Mouse (Mus musculus): ENCODE results near the gene Gm853.
"Not testable (repeated sequence)": the region's sequence is repeated elsewhere in the genome, so short reads cannot be mapped to it uniquely, and the experiment has no call there.

GRCm38 (mm10) chr4:130243621-130244020 is 21.4 kb upstream of the Gm853 start:
- not testable (repeated sequence) for TF ChIP-seq CTCF (IDR thresholded peaks at IDR 0.05; ENCODE audit: borderline replicate concordance, extremely low read depth, insufficient read depth, insufficient read length); POLR2A (IDR thresholded peaks at IDR 0.05; ENCODE audit: borderline replicate concordance, extremely low read depth, insufficient read depth, insufficient read length, poor library complexity, severe bottlenecking)

Data from brain, embryonic 14.5 days (tissue).